In genomic region chr8:107158890-107159289, GRCm38 (mm10) we compare ENCODE assay signal across 19 mouse cellular contexts. TPM values are rescaled to one million over a fixed set of nuclear protein-coding genes. Genes with fewer than 3 reads are reported as not detected.
DNase-seq lines count a peak whose midpoint lies in the region; ATAC-seq and TF ChIP-seq lines count a peak whose summit lies in the region.
"Had no signal": no experiment of that assay in that cellular context is flagged by ENCODE, and none has a peak within 500 bp of the region (broad histone marks: within the 10 kb centered on the region; RNA-seq: fewer than 3 reads in every experiment).

No protein-coding gene starts in this region.

- intact Hi-C loops in gastrocnemius, adult 2 months (cut with DNase I) = no loop called here

- H3K9me3 ChIP-seq in midbrain, embryonic 11.5 days (ENCODE audit: control insufficient read depth, low read length) = no peaks in the 10 kb centered on the region
- no peaks in the 10 kb centered on the region for H3K9me3 ChIP-seq in midbrain, embryonic 14.5 days (ENCODE audit: control insufficient read depth, low read length)
- H3K9me3 ChIP-seq: embryonic facial prominence, embryonic 13.5 days; forebrain, embryonic 12.5 days; heart, embryonic 15.5 days; hindbrain, embryonic 15.5 days had no signal

- no peak for ATAC-seq in midbrain, embryonic 11.5 days (ENCODE audit: low FRiP score)
- ATAC-seq in midbrain, embryonic 14.5 days (ENCODE audit: low FRiP score, low TSS enrichment) = no peak
- ATAC-seq: forebrain, postnatal 0 days had no signal

- H3K9ac ChIP-seq in midbrain, embryonic 11.5 days (ENCODE audit: low read length) = no peak overlapping the region
- H3K9ac ChIP-seq in midbrain, embryonic 14.5 days (replicated peaks; ENCODE audit: low read length) = no peak overlapping the region
- H3K9ac ChIP-seq: embryonic facial prominence, embryonic 13.5 days; forebrain, embryonic 12.5 days; forebrain, postnatal 0 days; heart, embryonic 15.5 days; hindbrain, embryonic 15.5 days had no signal

- no peak for DNase-seq in gastrocnemius, adult 2 months
- DNase-seq in gastrocnemius, postnatal 4 days (ENCODE audit: low spot score in 2 of 2) = no peak
- peak; percentile 28 for DNase-seq in midbrain, embryonic 11.5 days (ENCODE audit: low spot score, missing footprints)
- DNase-seq in midbrain, embryonic 14.5 days = no peak
- peak; percentile 68 for DNase-seq in lung, postnatal 25 days (ENCODE audit: low spot score)
- DNase-seq in retina, embryonic 14.5 days (ENCODE audit: low spot score) = no peak
- no peak for DNase-seq in retina, postnatal 1 day
- DNase-seq: adrenal gland, postnatal 10 days; cerebellum, adult 11-12 months; cerebellum, adult 9-11 months; cerebellum, postnatal 36 days; forebrain, postnatal 0 days; gastrocnemius, postnatal 25 days; heart, postnatal 36 days had no signal

- no peaks in the 10 kb centered on the region for H3K27me3 ChIP-seq in midbrain, embryonic 11.5 days (ENCODE audit: control insufficient read depth, insufficient read depth, low read length)
- H3K27me3 ChIP-seq in midbrain, embryonic 14.5 days (ENCODE audit: control insufficient read depth, insufficient read depth, low read length) = no peaks in the 10 kb centered on the region
- H3K27me3 ChIP-seq: embryonic facial prominence, embryonic 13.5 days; forebrain, embryonic 12.5 days; heart, embryonic 15.5 days; hindbrain, embryonic 15.5 days had no signal

- TF ChIP-seq CTCF in gastrocnemius, adult 2 months (IDR thresholded peaks at IDR 0.05) = no peak

- H3K4me1 ChIP-seq in midbrain, embryonic 11.5 days (ENCODE audit: control insufficient read depth, insufficient read depth, low read length) = no peaks in the 10 kb centered on the region
- no peaks in the 10 kb centered on the region for H3K4me1 ChIP-seq in midbrain, embryonic 14.5 days (ENCODE audit: control insufficient read depth, insufficient read depth, low read length)
- H3K4me1 ChIP-seq: embryonic facial prominence, embryonic 13.5 days; forebrain, embryonic 12.5 days had no signal

- no peak overlapping the region for H3K4me2 ChIP-seq in midbrain, embryonic 11.5 days
- H3K4me2 ChIP-seq in midbrain, embryonic 14.5 days (ENCODE audit: low read length) = no peak overlapping the region
- H3K4me2 ChIP-seq: embryonic facial prominence, embryonic 13.5 days; forebrain, embryonic 12.5 days; heart, embryonic 11.5 days; heart, embryonic 15.5 days; hindbrain, embryonic 15.5 days had no signal

- H3K4me3 ChIP-seq in gastrocnemius, adult 2 months = no peak overlapping the region
- H3K4me3 ChIP-seq in midbrain, embryonic 11.5 days (ENCODE audit: low read depth, low read length) = no peak overlapping the region
- H3K4me3 ChIP-seq in midbrain, embryonic 14.5 days (replicated peaks; ENCODE audit: low read depth, low read length) = no peak overlapping the region
- H3K4me3 ChIP-seq: embryonic facial prominence, embryonic 13.5 days; forebrain, embryonic 12.5 days; heart, embryonic 15.5 days; hindbrain, embryonic 15.5 days had no signal

- peaks cover 20% of the 10 kb centered on the region for H3K36me3 ChIP-seq in midbrain, embryonic 11.5 days (ENCODE audit: control insufficient read depth, insufficient read depth, low read length)
- peaks cover 33% of the 10 kb centered on the region for H3K36me3 ChIP-seq in midbrain, embryonic 14.5 days (ENCODE audit: control insufficient read depth, insufficient read depth, low read length)

- H3K27ac ChIP-seq in gastrocnemius, adult 2 months = peak overlapping the region; percentile 52; the same call in 1 of the 2 replicates
- no peak overlapping the region for H3K27ac ChIP-seq in midbrain, embryonic 11.5 days (ENCODE audit: low read depth, low read length)
- no peak overlapping the region for H3K27ac ChIP-seq in midbrain, embryonic 14.5 days (replicated peaks; ENCODE audit: low read depth, low read length)
- H3K27ac ChIP-seq: embryonic facial prominence, embryonic 13.5 days; forebrain, embryonic 12.5 days; heart, embryonic 15.5 days; hindbrain, embryonic 15.5 days had no signal

RNA-seq across cellular contexts. Expression of gene Cyb5b, which starts 8.4 kb away (rescaled TPM):
- 10 to 100 TPM; 33.2 to 36.3 TPM for total RNA-seq in gastrocnemius, adult 2 months (2021)
- total RNA-seq in gastrocnemius, postnatal 4 days (2021) = 10 to 100 TPM; 38.2 to 40.8 TPM
- 177 and 192 TPM in 2 replicates for polyA plus RNA-seq in midbrain, embryonic 11.5 days (2014; fragmentation: Nextera tagmentation; extraction: Ambion mirVana)
- 82.0 and 136 TPM in 2 replicates for polyA plus RNA-seq in midbrain, embryonic 14.5 days (2014; fragmentation: Nextera tagmentation; extraction: Ambion mirVana)

Comparison
In these comparisons a context has a peak if more than half of its experiments do, and no peak if none do; other contexts are left out.
1. DNase-seq: peak in midbrain, embryonic 11.5 days (single experiment) and lung, postnatal 25 days (single experiment); none in gastrocnemius, adult 2 months (single experiment), gastrocnemius, postnatal 4 days (0 of 2), midbrain, embryonic 14.5 days (single experiment), retina, embryonic 14.5 days (single experiment) and retina, postnatal 1 day (single experiment).